Mouse (Mus musculus): ENCODE data around the gene Ube2t.

Gene Ube2t

DNA sequence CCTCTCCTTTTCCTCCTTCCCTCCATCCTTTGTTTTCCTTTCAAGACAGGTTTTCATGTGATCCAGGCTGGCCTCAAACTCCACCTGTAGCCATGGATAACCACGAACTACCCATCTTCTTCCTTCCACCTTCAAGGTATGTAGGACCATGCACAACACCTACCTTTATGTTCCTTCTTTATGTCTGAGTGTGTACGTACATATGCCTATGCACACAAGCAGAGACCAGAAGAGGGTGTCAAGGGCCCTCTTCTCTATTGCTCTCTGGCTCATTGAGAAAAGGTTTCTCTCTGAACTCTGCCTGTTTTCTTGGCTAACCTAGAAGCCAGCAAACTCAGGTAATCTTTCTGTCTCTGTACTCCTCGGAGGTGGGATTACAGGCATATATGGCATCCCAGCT is 32.4 kb downstream of the Ube2t start:
- DNase-seq (ENCODE audit: inconsistent age in 2 of 2, low spot score in 1 of 2): no peak

DNA sequence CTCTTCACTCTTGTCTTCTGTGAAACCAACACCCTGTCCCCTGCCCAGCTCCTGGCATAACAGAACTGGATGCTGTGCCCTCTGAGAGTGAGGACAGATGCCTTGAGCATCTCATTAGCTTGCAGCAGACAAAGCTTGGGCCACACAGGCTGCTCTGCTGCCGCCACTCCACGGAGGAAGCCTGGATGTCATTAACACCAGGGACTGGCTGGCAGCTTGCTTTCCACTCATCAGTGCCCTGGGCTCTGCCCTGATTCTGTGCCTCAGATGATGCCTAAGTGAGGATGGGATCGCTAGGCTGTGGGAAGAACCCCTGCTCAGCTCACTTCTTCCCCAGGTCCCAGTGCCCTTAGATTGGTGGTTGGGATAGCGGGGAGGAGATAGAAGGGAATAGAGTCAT is 33.1 kb downstream of the Ube2t start:
- no peak for DNase-seq (ENCODE audit: inconsistent age in 2 of 2, low spot score in 1 of 2)

DNA sequence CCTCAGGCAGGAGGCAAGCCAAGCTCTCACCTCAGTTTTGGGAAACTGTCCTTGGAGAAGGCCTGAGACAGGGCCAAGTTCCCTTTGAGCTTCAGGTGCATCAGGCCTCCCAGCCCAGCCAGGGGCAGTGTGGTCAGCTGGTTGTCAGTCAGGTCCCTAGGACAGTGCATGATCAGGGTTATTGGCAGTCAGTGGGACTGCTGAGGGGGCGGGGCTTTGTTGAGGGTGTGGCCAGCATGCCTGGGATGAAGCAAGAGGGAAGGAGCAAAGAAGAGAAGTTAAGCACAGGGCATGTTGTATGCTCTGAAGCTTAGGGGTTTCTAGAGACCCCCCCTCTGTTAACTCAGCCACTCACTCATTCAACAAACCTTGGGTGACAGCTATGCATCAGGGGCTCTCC is 33.6 kb downstream of the Ube2t start:
- peak; percentile 14 to 48 for DNase-seq (ENCODE audit: inconsistent age in 2 of 2, low spot score in 1 of 2)

DNA sequence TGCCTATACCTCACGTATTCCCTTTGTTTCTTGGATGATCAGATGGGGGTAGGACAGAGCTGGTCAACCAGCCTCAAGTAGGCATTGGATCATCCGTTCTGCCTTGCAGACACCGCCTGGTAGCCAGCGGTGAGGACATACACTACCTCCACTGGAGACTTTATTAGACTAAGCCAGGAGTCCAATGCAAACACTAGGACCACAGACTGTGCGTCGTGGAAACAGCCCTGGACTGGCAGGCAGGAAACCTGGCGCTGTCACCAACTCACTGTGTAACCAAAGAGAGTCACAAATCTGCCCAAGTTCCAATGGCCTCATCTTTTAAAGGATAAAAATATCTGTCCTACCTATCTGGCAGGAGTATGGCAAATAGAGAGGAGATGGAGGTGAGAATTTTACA is 34.1 kb downstream of the Ube2t start:
- no peak for DNase-seq (ENCODE audit: inconsistent age in 2 of 2, low spot score in 1 of 2)

DNA sequence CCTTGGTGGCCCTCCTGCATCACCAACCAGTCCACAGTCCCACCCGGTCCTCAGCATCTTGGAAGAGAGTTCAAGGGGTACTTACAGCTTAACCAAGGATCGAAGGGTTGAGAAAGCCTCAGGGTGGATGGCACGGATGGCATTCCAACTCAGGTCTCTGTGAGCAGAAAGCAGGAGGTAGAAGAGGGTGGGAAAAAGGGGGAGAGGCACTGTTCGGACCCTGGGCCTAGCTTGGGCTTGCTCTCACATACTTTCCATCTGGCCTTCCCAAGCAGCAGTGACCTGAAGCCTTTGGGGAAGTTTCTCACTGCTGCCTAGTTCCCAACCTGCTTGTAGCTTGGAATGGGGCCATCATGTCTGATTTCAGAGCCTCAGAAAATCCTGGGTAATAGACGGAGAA is 35.2 kb downstream of the Ube2t start:
- DNase-seq (ENCODE audit: inconsistent age in 2 of 2, low spot score in 1 of 2): no peak

DNA sequence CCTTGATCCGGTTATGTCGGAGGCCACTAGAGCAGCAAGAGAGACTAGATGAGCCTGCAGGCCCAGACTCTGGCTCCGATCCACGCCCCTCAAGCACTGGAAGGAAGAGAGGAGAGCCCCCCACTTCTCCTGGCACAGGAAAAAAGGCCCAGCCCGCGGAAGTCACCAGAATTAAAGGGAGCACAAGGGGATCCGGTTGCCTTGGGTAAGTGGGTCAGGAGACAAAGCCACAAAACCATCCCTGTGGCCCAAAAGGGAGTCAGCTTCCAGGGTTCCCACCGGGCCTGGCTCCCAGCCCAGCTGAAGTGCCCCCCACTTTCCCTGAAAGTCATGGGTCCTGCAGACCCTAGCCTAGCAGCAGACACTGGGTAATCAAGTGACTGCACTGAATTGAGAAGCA is 35.9 kb downstream of the Ube2t start:
- DNase-seq (ENCODE audit: inconsistent age in 2 of 2, low spot score in 1 of 2): no peak

DNA sequence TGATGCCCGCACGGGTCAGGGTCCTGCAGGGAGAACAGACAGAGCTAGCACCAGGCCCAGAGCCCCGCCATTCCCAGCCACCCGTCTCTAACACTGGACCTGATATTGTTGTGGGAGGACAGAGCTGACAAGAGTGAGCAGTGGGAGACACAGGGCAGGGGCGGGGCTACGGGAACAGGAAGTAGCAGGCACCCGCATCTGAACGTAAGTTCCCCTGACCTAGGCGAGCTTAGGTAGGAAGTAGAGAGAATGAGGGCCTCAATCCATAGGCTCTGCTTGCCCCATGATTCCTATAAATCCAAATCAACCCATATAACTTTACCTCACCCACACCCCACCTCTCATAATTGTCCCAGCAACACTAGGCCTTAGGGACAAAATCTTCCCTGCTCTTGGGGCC is 38.2 kb downstream of the Ube2t start:
- no peak for DNase-seq (ENCODE audit: inconsistent age in 2 of 2, low spot score in 1 of 2)

DNA sequence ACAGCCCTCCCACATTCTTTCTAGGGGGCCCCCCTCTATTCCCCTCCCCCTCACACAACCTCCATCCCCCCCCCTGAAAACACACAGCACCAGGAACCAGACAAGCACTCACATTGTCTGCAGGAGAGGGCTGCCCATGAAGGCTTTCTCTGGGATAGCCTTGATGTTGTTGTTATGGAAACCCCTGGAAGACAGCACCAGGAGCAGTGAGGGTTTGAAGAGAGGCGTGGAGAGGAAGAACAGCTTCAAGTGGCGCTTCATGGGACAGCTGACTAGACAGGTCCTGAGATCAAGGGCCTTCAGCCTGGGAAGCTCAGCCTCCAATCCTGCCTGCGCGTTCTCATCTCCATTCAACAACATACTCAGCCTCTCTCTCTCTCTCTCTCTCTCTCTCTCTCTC is 41.0 kb downstream of the Ube2t start:
- no peak for DNase-seq (ENCODE audit: inconsistent age in 2 of 2, low spot score in 1 of 2)

DNA sequence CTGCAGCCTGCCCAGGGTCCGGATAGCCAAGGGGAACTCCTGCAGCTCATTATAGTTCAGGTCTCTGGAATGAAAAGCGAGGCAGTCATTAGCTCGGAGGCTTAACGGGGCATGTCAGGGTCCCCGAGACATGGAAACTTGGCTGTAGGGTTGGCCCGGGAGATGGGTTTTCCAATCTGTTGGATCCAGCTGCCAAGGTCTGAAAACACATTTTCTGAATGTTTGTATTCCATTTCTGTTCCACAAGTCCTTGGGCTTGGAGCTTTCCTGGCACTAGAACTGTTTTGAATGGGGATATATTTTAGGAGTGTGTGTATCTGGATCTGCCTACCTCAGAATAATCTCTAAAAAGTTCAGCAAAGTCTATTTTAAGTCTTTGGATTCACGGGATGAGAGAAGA is 43.3 kb downstream of the Ube2t start:
- DNase-seq (ENCODE audit: inconsistent age in 2 of 2, low spot score in 1 of 2): no peak

DNA sequence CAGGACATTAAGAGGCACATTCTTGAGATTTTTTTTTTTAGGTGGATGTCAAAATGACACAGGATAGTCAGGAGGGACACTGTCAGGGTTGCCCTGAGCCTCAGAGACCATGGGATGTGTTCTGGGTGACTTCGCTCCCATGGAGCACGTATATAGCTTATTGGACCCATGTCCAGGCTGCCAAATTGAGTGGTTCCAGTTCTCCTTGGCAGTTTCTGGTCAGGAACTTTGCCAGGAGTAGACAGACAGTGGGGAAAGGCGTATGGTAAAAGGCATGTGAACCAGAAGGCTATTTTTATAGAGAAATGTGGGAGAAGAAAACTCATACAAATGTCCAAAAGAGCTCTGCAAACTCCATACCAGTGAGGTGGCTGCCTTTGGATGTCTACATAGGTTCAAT is 47.5 kb downstream of the Ube2t start:
- no peak for DNase-seq (ENCODE audit: inconsistent age in 2 of 2, low spot score in 1 of 2)

DNA sequence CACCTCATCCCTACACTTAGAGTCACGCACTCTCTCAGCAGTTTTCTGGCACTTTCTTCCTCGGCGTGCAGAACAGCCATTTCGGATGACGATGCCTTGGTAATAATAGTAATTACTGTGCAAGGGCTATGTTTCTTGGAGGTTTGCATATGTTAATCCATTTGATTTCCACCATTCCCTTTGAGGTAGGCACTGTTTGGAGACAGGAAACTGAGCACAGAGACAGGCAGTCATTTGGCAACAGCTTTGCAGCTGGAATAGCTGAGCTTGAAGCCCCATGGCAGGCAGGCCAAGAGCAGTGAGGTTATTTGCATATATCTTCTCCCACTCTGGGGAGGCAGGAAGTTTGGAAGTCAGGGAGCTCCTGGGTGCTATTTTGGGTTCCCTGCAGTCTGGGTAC is 49.5 kb downstream of the Ube2t start:
- no peak for DNase-seq (ENCODE audit: inconsistent age in 2 of 2, low spot score in 1 of 2)

DNA sequence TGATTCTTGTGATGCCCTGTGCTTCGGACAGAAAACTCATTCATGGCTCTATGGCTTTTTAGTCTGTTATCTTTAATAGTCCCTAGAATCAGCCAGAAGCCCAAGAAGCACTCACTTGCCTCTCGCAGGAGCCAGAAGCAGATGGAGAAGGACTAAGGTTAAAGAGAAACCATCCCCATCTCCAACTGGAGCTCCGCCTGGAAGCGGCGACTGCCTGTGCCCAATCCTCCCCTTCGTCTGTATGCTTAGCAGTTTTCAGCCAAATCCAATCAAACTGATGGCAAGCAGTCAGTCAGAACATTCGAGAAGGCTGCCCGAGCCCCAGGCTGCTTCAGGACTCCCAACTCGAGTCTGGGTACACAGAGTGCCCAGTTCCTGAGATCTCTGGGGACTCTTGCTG is 50.1 kb downstream of the Ube2t start:
- DNase-seq (ENCODE audit: inconsistent age in 2 of 2, low spot score in 1 of 2): no peak

DNA sequence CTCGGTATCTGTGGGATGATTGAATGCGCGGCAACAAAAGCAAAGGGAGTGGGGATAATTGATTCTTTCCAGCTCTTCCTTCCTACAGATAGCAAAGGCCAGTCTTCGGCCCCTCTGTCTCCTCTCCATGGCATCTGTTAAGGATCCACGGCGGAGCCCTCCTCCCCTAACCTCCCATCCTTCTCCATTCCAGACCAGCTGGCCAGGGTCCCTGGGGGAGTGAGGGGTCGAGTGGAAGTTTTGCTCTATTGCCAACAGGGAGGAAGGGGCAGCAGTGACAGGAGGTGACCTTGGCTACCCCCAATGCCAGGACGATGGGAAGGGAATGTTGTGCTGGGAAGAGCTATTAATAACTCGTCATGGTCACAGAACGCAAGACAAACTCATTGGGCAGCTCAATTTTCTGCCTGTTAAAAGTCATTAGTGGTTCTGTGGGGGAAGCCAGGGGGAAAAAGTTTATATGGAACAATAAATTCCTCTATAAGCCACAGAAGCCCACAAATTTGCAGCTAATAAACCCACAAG is 52.6 kb downstream of the Ube2t start:
- no peak for DNase-seq (ENCODE audit: inconsistent age in 2 of 2, low spot score in 1 of 2)

DNA sequence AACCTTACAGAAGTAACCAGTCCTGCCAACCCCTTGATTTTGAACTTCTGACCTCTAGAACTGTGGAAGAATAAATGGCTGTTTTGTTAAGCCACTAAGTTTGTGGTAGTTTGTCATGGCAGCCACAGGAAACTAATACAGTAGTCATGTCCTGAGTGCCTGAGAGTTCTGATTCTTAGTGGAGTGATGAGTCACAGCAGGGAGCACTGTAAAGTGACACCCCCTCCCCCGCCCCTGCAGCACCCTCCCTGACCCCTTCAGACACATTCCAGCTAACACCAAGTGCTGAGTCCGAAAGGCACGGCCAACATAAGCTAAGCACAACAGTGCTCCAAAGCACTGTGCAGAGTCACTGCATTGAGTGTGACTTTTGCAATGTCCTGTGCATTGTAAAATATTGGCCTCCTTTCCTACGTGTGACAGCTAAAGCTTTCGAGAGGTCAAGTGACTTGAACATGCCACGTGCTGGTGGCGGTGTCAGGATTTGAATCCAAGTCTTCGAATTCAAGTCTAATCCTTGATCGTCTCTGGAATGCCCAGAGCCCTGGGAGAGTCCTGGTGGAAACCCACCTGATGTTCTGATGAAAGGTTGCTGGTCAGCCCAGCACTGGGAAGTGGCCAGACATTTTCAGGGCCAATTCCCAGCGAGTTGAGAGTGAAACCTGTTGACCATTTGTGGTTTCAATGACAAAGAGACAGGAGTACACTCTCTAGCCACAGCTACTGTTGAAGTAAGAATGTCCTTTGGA is 54.7 kb downstream of the Ube2t start:
- DNase-seq (ENCODE audit: inconsistent age in 2 of 2, low spot score in 1 of 2): no peak

DNA sequence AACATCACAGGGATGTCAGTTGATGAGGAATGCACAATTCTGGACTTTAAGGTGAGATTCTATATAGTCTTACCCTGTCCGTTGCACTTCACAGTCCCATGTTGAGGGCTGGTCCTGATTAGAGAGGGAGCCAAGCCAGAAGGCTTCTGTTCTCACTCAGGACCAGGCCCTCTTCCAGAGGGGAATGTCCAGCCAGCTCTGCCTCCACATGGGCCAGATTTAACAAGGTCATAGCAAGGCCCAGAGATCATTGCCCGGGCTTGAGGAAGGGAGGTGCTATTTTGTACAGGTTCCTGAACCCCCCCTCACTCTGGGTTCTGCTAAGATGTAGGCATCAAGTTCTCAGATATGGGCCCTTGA is 55.3 kb downstream of the Ube2t start:
- DNase-seq (ENCODE audit: inconsistent age in 2 of 2, low spot score in 1 of 2): peak in 1 of 2 experiments; percentile 33

DNA sequence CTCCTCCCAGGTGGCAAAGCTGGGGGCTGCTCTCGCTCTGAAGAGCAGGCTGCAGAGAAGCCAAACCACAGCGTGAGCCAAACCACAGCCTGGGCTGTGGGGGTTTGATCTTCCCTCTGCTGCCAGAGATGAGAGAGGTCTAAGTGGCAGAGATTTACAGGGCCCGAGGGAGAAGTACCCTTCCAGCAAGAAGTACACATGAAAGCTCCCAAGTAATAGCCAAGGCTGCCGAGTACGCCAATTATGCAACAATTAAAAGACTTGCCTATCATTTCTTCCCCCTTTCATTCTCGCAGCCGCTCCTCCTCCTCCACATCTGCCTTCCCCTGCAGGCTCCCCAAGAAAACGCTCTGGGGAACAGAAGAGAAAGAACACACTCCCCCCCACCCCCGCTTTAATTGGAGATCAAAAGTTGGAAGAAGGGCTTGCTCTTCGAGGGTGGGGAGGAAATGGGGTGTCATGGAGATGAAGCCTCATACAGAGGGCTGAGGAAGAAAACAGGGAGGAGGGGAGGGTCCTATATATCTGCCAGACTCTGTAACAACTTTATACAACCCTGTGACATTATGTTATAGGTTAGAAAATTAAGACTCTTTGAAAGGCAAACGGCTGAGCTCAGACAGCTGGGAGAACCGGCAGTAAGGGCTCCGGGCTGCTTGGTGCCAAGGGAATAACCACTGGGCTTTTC is 56.9 kb downstream of the Ube2t start:
- DNase-seq (ENCODE audit: inconsistent age in 2 of 2, low spot score in 1 of 2): peak in 1 of 2 experiments; percentile 41

DNA sequence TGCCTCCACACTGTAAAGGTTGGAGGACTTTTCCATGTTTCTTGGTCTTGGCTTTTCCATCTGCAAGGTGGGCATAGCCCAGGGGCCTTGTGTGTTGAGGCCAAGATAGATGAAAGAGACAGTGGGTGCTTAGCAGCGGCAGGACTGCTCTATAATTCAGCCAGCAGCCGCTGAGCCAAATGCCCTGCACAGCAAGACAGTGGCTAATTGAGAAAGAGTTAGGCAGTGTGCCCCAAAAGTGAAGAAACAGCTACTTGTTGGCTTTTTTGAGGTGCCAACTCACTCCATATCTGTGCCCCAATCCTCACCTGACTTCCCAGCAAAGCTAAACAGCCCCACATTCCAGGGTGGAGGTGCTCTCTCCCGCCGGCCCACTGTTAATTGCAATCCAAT is 57.4 kb downstream of the Ube2t start:
- DNase-seq (ENCODE audit: inconsistent age in 2 of 2, low spot score in 1 of 2): peak in 1 of 2 experiments; percentile 51

DNA sequence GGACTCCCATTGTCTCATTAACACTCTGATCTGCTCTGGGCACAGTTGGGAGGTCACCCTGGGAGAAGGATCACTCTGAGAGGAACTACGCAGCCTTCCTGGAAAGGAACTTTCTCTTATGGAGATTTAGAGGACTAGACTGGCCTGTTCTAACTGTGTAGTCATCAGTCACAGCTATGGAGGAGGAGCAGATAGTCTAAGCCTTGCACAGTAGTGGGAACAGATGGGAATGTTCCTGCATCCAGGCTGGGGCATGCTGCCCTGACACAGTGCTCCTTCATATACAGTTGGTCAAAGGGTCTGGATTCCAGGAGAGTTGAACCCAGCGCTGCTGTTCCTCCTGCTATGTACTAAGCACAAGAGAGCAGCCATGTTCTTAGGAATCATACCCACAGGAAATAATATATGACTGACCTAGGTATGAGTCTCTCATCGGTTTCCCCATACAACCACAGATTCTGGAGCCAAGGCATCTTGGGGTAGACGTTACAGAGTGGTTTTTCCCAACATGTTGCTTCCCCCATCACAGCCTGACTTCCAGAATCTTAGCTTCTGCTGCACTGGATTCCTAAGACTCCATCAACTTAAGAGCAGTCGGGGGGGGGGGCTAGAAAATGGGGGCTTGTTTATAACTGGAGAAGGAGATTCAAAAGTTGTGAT is 58.0 kb downstream of the Ube2t start:
- no peak for DNase-seq (ENCODE audit: inconsistent age in 2 of 2, low spot score in 1 of 2)

DNA sequence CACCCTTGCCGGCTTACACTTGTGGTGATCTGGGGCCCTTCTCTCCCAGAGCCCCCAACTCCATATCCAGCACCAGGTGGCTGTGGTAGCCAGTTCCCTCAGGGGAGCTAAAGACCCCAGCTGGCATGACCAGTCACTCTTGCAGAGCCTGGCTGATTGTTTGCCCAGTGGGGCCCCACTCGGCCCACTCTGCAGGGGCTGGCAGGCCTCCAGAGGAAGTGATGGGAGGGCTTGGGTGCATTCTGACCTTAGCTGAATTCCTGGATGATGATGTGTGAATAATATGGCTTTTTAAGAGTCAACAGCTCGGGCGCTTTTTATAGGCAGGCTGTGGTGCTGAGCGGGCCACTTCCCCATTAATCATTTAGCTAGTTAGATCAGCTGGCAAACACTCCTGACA is 58.6 kb downstream of the Ube2t start:
- no peak for DNase-seq (ENCODE audit: inconsistent age in 2 of 2, low spot score in 1 of 2)

DNA sequence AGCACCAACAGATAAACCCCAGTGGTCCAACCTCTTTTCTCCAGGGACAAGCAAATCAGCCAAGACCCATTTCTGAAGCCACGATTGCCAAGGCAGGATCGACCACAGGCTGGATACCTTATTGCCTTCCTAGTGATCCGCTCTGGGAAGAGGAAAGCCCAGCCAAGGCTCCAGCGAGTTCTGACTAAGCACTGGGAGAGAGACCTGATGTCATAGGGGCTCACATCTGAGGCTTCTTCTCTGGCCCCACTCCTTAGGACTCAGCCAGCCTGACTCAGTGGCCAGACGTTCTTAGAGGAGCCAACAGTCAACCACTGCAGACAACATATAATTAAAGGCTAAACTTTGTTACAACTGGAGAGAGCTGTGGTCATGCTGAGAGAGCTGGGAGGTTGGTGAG is 59.6 kb downstream of the Ube2t start:
- no peak for DNase-seq (ENCODE audit: inconsistent age in 2 of 2, low spot score in 1 of 2)

DNA sequence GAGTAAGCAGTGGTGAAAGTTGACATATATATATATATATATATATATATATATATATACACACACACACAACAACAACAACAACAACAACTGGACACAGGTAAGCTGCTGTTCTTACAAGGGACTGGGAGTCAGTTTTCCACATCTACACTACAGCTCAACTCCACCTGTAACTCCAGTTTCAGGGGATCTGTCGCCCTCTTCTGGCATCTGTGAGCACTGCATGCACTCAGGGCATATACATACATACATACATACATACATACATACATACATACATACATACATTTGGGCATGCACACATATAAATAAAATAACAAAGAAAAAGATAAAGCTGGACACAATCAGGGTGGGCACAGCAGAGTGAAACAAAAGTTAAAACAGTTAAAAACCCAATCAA is 61.2 kb downstream of the Ube2t start:
- DNase-seq (ENCODE audit: inconsistent age in 2 of 2, low spot score in 1 of 2): no peak
